Mouse (Mus musculus) hindbrain, postnatal 0 days (tissue): ENCODE data around the gene Egln1. TPM values are rescaled to one million over a fixed set of nuclear protein-coding genes. Genes with fewer than 3 reads are reported as not detected.

Experiments used
- ATAC-seq: fragments of 200-750 bp; cut with Nextera tagmentation; 2 replicates; pipeline ENCODE4 v1.8.0; 2017; ENCODE audit warnings: mild to moderate bottlenecking, moderate TSS enrichment, moderate library complexity
- DNase-seq: peaks from one replicate; pipeline ENCODE4 v3.0.0-alpha.2; 2015; ENCODE audit warnings: low spot score
- H3K27ac ChIP-seq: fragments of 300-500 bp; sonication (generic); 2 replicates; pipeline ENCODE4 v1.5.1; 2014; ENCODE audit warnings: mild to moderate bottlenecking
- H3K27me3 ChIP-seq: fragments of 300-500 bp; sonication (generic); 2 replicates; pipeline ENCODE4 v1.6.1; 2014; ENCODE audit warnings: low read length, mixed read lengths; ENCODE audit not compliant: insufficient read depth
- H3K36me3 ChIP-seq: fragments of 300-500 bp; sonication (generic); 2 replicates; pipeline ENCODE4 v1.6.1; 2014; ENCODE audit warnings: low read length, mixed read lengths; ENCODE audit not compliant: insufficient read depth
- H3K4me1 ChIP-seq: fragments of 300-500 bp; sonication (generic); 2 replicates; pipeline ENCODE4 v1.6.1; 2014; ENCODE audit warnings: antibody characterized with exemption, low read length, mixed read lengths; ENCODE audit not compliant: insufficient read depth
- H3K4me2 ChIP-seq: fragments of 300-500 bp; sonication (generic); 2 replicates; pipeline ENCODE4 v1.6.1; 2014; ENCODE audit warnings: low read depth, mild to moderate bottlenecking, low read length, moderate library complexity, mixed read lengths
- H3K4me3 ChIP-seq: fragments of 300-500 bp; sonication (generic); 2 replicates; pipeline ENCODE4 v1.5.1; 2014; ENCODE audit warnings: low read length
- H3K9ac ChIP-seq: fragments of 300-500 bp; sonication (generic); replicated peaks from 2 replicates; pipeline ENCODE4 v1.6.1; 2014; ENCODE audit warnings: mild to moderate bottlenecking, low read length, moderate library complexity, mixed read lengths
- H3K9me3 ChIP-seq: fragments of 300-500 bp; sonication (generic); 2 replicates; pipeline ENCODE4 v1.6.1; 2016; ENCODE audit warnings: low read length, mixed read lengths
- CTCF ChIP-seq: IDR thresholded peaks from 2 replicates; pipeline ENCODE4 v1.5.1; 2016; ENCODE audit warnings: antibody characterized with exemption, control low read depth, low read depth
- WGBS: fragments of 180-500 bp; shearing (Covaris S2); extraction: QIAGEN DNeasy Blood & Tissue Kit; methylation state at CpG from one replicate; pipeline ENCODE4 v1.1.7; 2014; 5-methylcytosine and 5-hydroxymethylcytosine counted together
- polyA plus RNA-seq: library from polyadenylated mRNA; unstranded; fragments of >200 nt; fragmentation: Nextera tagmentation; extraction: Ambion mirVana; gene quantifications from 2 replicates; pipeline ENCODE4 v1.2.1, GENCODE M21; 2015
- total RNA-seq: library from RNA; depleted of rRNA; stranded (reverse); fragments of >200 nt; gene quantifications from 2 replicates; pipeline ENCODE4 v1.2.3, GENCODE M21; 2014

Gene Egln1
- total and polyA plus RNA-seq, 2 experiments from 2014 or later, result 14.1 to 45.1 TPM

- Histone ChIP-seq H3K9me3 (no peaks in the 10 kb centered on the region), H3K4me2 (no peak overlapping the region), H3K9ac (no peak overlapping the region), H3K27me3 (no peaks in the 10 kb centered on the region), H3K4me1 (peaks cover 4% of the 10 kb centered on the region; the same call in 1 of the 2 replicates), H3K4me3 (no peak overlapping the region), H3K36me3 (peaks cover 40% of the 10 kb centered on the region), H3K27ac (no peak overlapping the region)
- WGBS, result 92% methylated on average over 7 of the region's 7 CpGs
- ATAC-seq, result no peak
- DNase-seq, result no peak
- TF ChIP-seq CTCF, result no peak
Observed at GRCm38 (mm10) chr8:124871474-124871873, 77.7 kb downstream of the Egln1 start.

GRCm38 (mm10) chr8:124869708-124870107, 79.4 kb downstream of the Egln1 start:
- Histone ChIP-seq H3K9me3 (no peaks in the 10 kb centered on the region), H3K4me1 (peaks cover 4% of the 10 kb centered on the region; the same call in 1 of the 2 replicates), H3K9ac (no peak overlapping the region), H3K36me3 (peaks cover 30% of the 10 kb centered on the region), H3K4me2 (no peak overlapping the region), H3K27me3 (no peaks in the 10 kb centered on the region), H3K4me3 (no peak overlapping the region), H3K27ac (no peak overlapping the region)
- 80% methylated on average over 6 of the region's 6 CpGs for WGBS
- DNase-seq (no peak), ATAC-seq (no peak)
- TF ChIP-seq CTCF, result no peak

GRCm38 (mm10) chr8:124867126-124867525, 82.0 kb downstream of the Egln1 start:
- no peaks in the 10 kb centered on the region for H3K9me3 ChIP-seq
- no peak overlapping the region for H3K27ac ChIP-seq
- no peak overlapping the region for H3K9ac ChIP-seq
- no peak overlapping the region for H3K4me2 ChIP-seq
- no peaks in the 10 kb centered on the region for H3K27me3 ChIP-seq
- H3K4me1 ChIP-seq, result peaks cover 8% of the 10 kb centered on the region
- H3K36me3 ChIP-seq, result peaks cover 4% of the 10 kb centered on the region; the same call in 1 of the 2 replicates
- 98% methylated on average over 2 of the region's 2 CpGs for WGBS
- no peak for DNase-seq
- ATAC-seq, result no peak
- no peak overlapping the region for H3K4me3 ChIP-seq
- no peak for TF ChIP-seq CTCF

GRCm38 (mm10) chr8:124866669-124867068, 82.5 kb downstream of the Egln1 start:
- no peak for TF ChIP-seq CTCF

GRCm38 (mm10) chr8:124863729-124864128, 85.4 kb downstream of the Egln1 start:
- Histone ChIP-seq H3K4me3 (peak overlapping the region; percentile 73), H3K4me1 (peaks cover 8% of the 10 kb centered on the region), H3K27me3 (no peaks in the 10 kb centered on the region), H3K4me2 (peak overlapping the region; percentile 89), H3K27ac (0 out of 2 replicates have a peak overlapping the region, but pooled peaks have one; percentile 93), H3K9ac (peak overlapping the region; percentile 78), H3K9me3 (no peaks in the 10 kb centered on the region), H3K36me3 (0 out of 2 replicates have a peak, but pooled peaks cover 13% of the 10 kb centered on the region)
- 29% methylated on average over 8 of the region's 8 CpGs for WGBS
- no peak for TF ChIP-seq CTCF
- DNase-seq, result no peak
- no peak for ATAC-seq

More at GRCm38 (mm10) chr8:124866669-124867068, 82.5 kb downstream of the Egln1 start:
- WGBS, result 84% methylated on average over 3 of the region's 3 CpGs
- Histone ChIP-seq H3K9me3 (no peaks in the 10 kb centered on the region), H3K4me3 (no peak overlapping the region), H3K36me3 (no peaks in the 10 kb centered on the region), H3K27me3 (no peaks in the 10 kb centered on the region), H3K9ac (no peak overlapping the region), H3K4me2 (no peak overlapping the region), H3K4me1 (peaks cover 8% of the 10 kb centered on the region), H3K27ac (no peak overlapping the region)
- DNase-seq, result no peak
- ATAC-seq, result no peak

GRCm38 (mm10) chr8:124863163-124863677, 85.9 kb downstream of the Egln1 start:
- Histone ChIP-seq H3K27me3 (no peaks in the 10 kb centered on the region), H3K4me1 (peaks cover 6% of the 10 kb centered on the region), H3K4me3 (peak overlapping the region; percentile 73), H3K9ac (peak overlapping the region; percentile 78), H3K9me3 (no peaks in the 10 kb centered on the region), H3K27ac (peak overlapping the region; percentile 93), H3K36me3 (peaks cover 18% of the 10 kb centered on the region), H3K4me2 (peak overlapping the region; percentile 89)
- TF ChIP-seq CTCF, result peak; percentile 22; the same call in 1 of the 2 replicates
- ATAC-seq (peak; percentile 89; the same call in 1 of the 2 replicates), DNase-seq (no peak)
- WGBS, result 0% methylated on average over 33 of the region's 33 CpGs
